Mouse (Mus musculus): ENCODE data around the gene Coro1b.

DNA sequence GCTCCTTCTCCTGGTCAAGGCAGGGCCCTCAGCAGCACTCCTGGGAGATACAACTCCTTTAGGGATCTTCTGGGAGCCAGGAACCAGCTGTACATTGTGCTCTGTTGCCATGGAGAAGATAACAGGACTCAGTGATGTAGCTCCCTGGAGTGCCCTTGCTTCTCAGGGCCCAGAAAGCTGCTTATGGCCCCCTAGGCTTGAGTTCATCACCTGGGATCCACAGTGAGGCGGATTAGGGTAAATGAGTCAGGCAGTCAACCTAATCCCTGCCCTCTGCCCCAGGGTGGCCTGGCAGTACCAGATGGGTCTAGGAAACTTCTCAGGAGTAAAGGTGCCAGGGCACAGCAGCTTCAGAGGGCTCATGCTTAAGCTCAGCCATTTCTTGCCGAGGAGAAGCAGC, 9.0 kb upstream of the Coro1b start, which contains the start of gene Gpr152:
- TF ChIP-seq CTCF (IDR thresholded peaks at IDR 0.05) (no peak), POLR2A (IDR thresholded peaks at IDR 0.05; ENCODE audit: insufficient read depth, low read depth, low read length) (no peak)

Data from heart, adult 2 months (tissue).